ENCODE assay signal across 20 mouse cellular contexts in genomic region chr8:73273150-73273549, GRCm38 (mm10).
DNase-seq lines count a peak whose midpoint lies in the region; ATAC-seq and TF ChIP-seq lines count a peak whose summit lies in the region.
"Had no signal": no experiment of that assay in that cellular context is flagged by ENCODE, and none has a peak within 500 bp of the region (broad histone marks: within the 10 kb centered on the region; RNA-seq: fewer than 3 reads in every experiment).

No protein-coding gene starts in this region.

- H3K27ac ChIP-seq in lung, postnatal 0 days (ENCODE audit: low read length), result no peak overlapping the region
- H3K27ac ChIP-seq: embryonic facial prominence, embryonic 15.5 days; heart, embryonic 15.5 days; hindbrain, embryonic 13.5 days; liver, embryonic 13.5 days; midbrain, embryonic 12.5 days; stomach, embryonic 15.5 days had no signal

- ATAC-seq in lung, postnatal 0 days, result peak; percentile 68
- ATAC-seq: forebrain, embryonic 14.5 days had no signal

- H3K9me3 ChIP-seq in lung, postnatal 0 days (ENCODE audit: low read length), result no peaks in the 10 kb centered on the region
- H3K9me3 ChIP-seq: embryonic facial prominence, embryonic 15.5 days; heart, embryonic 15.5 days; hindbrain, embryonic 13.5 days; liver, embryonic 13.5 days; midbrain, embryonic 12.5 days; stomach, embryonic 15.5 days had no signal

- H3K9ac ChIP-seq in lung, postnatal 0 days (replicated peaks; ENCODE audit: low read depth), result no peak overlapping the region
- H3K9ac ChIP-seq: embryonic facial prominence, embryonic 15.5 days; heart, embryonic 15.5 days; hindbrain, embryonic 13.5 days; liver, embryonic 13.5 days; midbrain, embryonic 12.5 days; stomach, embryonic 15.5 days had no signal

- H3K4me1 ChIP-seq in lung, postnatal 0 days (ENCODE audit: insufficient read depth, low read depth, low read length), result no peaks in the 10 kb centered on the region
- H3K4me1 ChIP-seq: embryonic facial prominence, embryonic 15.5 days; hindbrain, embryonic 13.5 days; liver, embryonic 13.5 days; midbrain, embryonic 12.5 days; stomach, embryonic 15.5 days had no signal

- peak; percentile 35 for DNase-seq in kidney, adult 9 months
- DNase-seq in kidney, adult 18-20 months, result no peak
- peak; percentile 64 for DNase-seq in lung, postnatal 0 days (ENCODE audit: low spot score)
- DNase-seq in lung, adult 18-20 months, result no peak
- DNase-seq in kidney, postnatal 14 days, result peak; percentile 26
- no peak for DNase-seq in urinary bladder, postnatal 25 days (ENCODE audit: low spot score)
- no peak for DNase-seq in urinary bladder, adult 18-20 months (ENCODE audit: low spot score in 2 of 2)
- DNase-seq: adrenal gland, postnatal 36 days; cerebellum, adult 9-10 months; heart, postnatal 36 days; layer of hippocampus, adult 9-11 months; left cerebral cortex, postnatal 4 days; liver, embryonic 13.5 days; thymus, postnatal 25 days had no signal

- H3K4me3 ChIP-seq in lung, postnatal 0 days (ENCODE audit: low read depth, low read length), result no peak overlapping the region
- H3K4me3 ChIP-seq: embryonic facial prominence, embryonic 15.5 days; heart, embryonic 15.5 days; hindbrain, embryonic 13.5 days; liver, embryonic 13.5 days; midbrain, embryonic 12.5 days; stomach, embryonic 15.5 days had no signal

- H3K36me3 ChIP-seq in lung, postnatal 0 days (ENCODE audit: insufficient read depth, low read length), result no peaks in the 10 kb centered on the region
- H3K36me3 ChIP-seq: embryonic facial prominence, embryonic 15.5 days; heart, embryonic 15.5 days; hindbrain, embryonic 13.5 days; liver, embryonic 13.5 days; midbrain, embryonic 12.5 days; stomach, embryonic 15.5 days had no signal

- no peak for TF ChIP-seq CTCF in lung, postnatal 0 days (IDR thresholded peaks at IDR 0.05)

- H3K4me2 ChIP-seq in lung, postnatal 0 days (replicated peaks; ENCODE audit: low read depth, low read length), result no peak overlapping the region
- H3K4me2 ChIP-seq: embryonic facial prominence, embryonic 15.5 days; heart, embryonic 15.5 days; hindbrain, embryonic 13.5 days; liver, embryonic 13.5 days; midbrain, embryonic 12.5 days; stomach, embryonic 15.5 days had no signal

- H3K27me3 ChIP-seq in lung, postnatal 0 days (replicated peaks; ENCODE audit: insufficient read depth, low read length), result no peaks in the 10 kb centered on the region
- H3K27me3 ChIP-seq: embryonic facial prominence, embryonic 15.5 days; heart, embryonic 15.5 days; hindbrain, embryonic 13.5 days; liver, embryonic 13.5 days; midbrain, embryonic 12.5 days; stomach, embryonic 15.5 days had no signal

- 0 out of 2 replicates have a peak, but pooled peaks have one; percentile 21 for TF ChIP-seq EP300 in lung, postnatal 0 days (IDR thresholded peaks at IDR 0.05)

Comparison
In these comparisons a context has a peak if more than half of its experiments do, and no peak if none do; other contexts are left out.
1. DNase-seq: peak in kidney, adult 9 months (single experiment), lung, postnatal 0 days (single experiment) and kidney, postnatal 14 days (single experiment); none in kidney, adult 18-20 months (single experiment), lung, adult 18-20 months (0 of 2), urinary bladder, postnatal 25 days (single experiment) and urinary bladder, adult 18-20 months (0 of 2).